ENCODE assay signal across 20 mouse cellular contexts in genomic region chr17:7414601-7415310, GRCm38 (mm10). TPM values are rescaled to one million over a fixed set of nuclear protein-coding genes. Genes with fewer than 3 reads are reported as not detected.
"Had no signal": no experiment of that assay in that cellular context is flagged by ENCODE, and none has a peak within 500 bp of the region (broad histone marks: within the 10 kb centered on the region; RNA-seq: fewer than 3 reads in every experiment).

No protein-coding gene starts in this region.

RNA-seq across cellular contexts. Expression of gene Unc93a2, which starts 29.5 kb away (rescaled TPM):
- total RNA-seq: layer of hippocampus, adult 2 months; layer of hippocampus, postnatal 25 days; left cerebral cortex, adult 18-20 months; left cerebral cortex, postnatal 25 days; midbrain, postnatal 0 days had no signal
- polyA plus RNA-seq: kidney, embryonic 16.5 days; limb, embryonic 10.5 days; limb, embryonic 13.5 days; liver, embryonic 12.5 days; lung, embryonic 16.5 days; midbrain, embryonic 11.5 days; midbrain, embryonic 14.5 days; neural tube, embryonic 12.5 days; stomach, embryonic 15.5 days had no signal

RNA-seq across cellular contexts. Expression of gene Gm49630, which starts 43.0 kb away (rescaled TPM):
- total RNA-seq: layer of hippocampus, adult 2 months; layer of hippocampus, postnatal 25 days; left cerebral cortex, adult 18-20 months; left cerebral cortex, postnatal 25 days; midbrain, postnatal 0 days had no signal
- polyA plus RNA-seq: intestine, embryonic 16.5 days; kidney, embryonic 16.5 days; large intestine, adult 2 months; limb, embryonic 10.5 days; limb, embryonic 13.5 days; liver, embryonic 12.5 days; liver, embryonic 15.5 days; lung, adult 2 months; lung, embryonic 16.5 days; midbrain, embryonic 11.5 days; midbrain, embryonic 14.5 days; midbrain, postnatal 0 days; neural tube, embryonic 12.5 days; neural tube, embryonic 15.5 days; stomach, embryonic 15.5 days; thymus, postnatal 0 days had no signal
